Comparison of ENCODE assay signal across 16 mouse cellular contexts in genomic region chr4:132477833-132478232, GRCm38 (mm10).
"Had no signal": no experiment of that assay in that cellular context is flagged by ENCODE, and none has a peak within 500 bp of the region (broad histone marks: within the 10 kb centered on the region; RNA-seq: fewer than 3 reads in every experiment).

No protein-coding gene starts in this region.

- H3K9me3 ChIP-seq: midbrain, embryonic 10.5 days; midbrain, embryonic 12.5 days; neural tube, embryonic 13.5 days; neural tube, embryonic 15.5 days had no signal

- DNase-seq: lung, adult 18-20 months; lung, embryonic 14.5 days; lung, postnatal 10 days; lung, postnatal 4 days; midbrain, embryonic 14.5 days; right cerebral cortex, postnatal 14 days; spleen, adult 18-20 months; thymus, adult 18-20 months; thymus, postnatal 14 days; thymus, postnatal 36 days had no signal

- H3K4me1 ChIP-seq: midbrain, embryonic 10.5 days; midbrain, embryonic 12.5 days; neural tube, embryonic 13.5 days; neural tube, embryonic 15.5 days had no signal

- H3K27ac ChIP-seq: midbrain, embryonic 10.5 days; midbrain, embryonic 12.5 days; neural tube, embryonic 13.5 days; neural tube, embryonic 15.5 days had no signal

- H3K36me3 ChIP-seq: midbrain, embryonic 10.5 days; midbrain, embryonic 12.5 days; neural tube, embryonic 13.5 days; neural tube, embryonic 15.5 days had no signal

- H3K4me2 ChIP-seq: lung, embryonic 14.5 days; midbrain, embryonic 12.5 days; neural tube, embryonic 13.5 days; neural tube, embryonic 15.5 days had no signal

- H3K9ac ChIP-seq: lung, embryonic 14.5 days; midbrain, embryonic 12.5 days; neural tube, embryonic 13.5 days; neural tube, embryonic 15.5 days had no signal

- H3K4me3 ChIP-seq: midbrain, embryonic 10.5 days; midbrain, embryonic 12.5 days; myocyte; neural tube, embryonic 13.5 days; neural tube, embryonic 15.5 days had no signal

- ATAC-seq: midbrain, embryonic 16.5 days had no signal

- H3K27me3 ChIP-seq: midbrain, embryonic 12.5 days; neural tube, embryonic 13.5 days; neural tube, embryonic 15.5 days had no signal
